Mouse (Mus musculus): ENCODE results near the gene Fig4.

GRCm38 (mm10) chr10:41280796-41281195 is 22.3 kb downstream of the Fig4 start:
- TF ChIP-seq CTCF (IDR thresholded peaks at IDR 0.05; ENCODE audit: low read depth): no peak
- no peak for TF ChIP-seq EP300 (IDR thresholded peaks at IDR 0.05; ENCODE audit: low read depth)
